Mouse (Mus musculus) cerebellum, adult 2 months (tissue): ENCODE data around the gene Foxc2.

Source experiments
- CTCF ChIP-seq: fragments of 200-500 bp; IDR thresholded peaks from 2 replicates; pipeline ENCODE4 v1.5.1; 2011; ENCODE audit warnings: low read depth, mild to moderate bottlenecking, control low read depth, low read length, moderate library complexity, borderline replicate concordance; ENCODE audit not compliant: insufficient read depth
- POLR2A ChIP-seq: fragments of 200-500 bp; IDR thresholded peaks from 2 replicates; pipeline ENCODE4 v1.6.1; 2011; ENCODE audit warnings: low read length, control low read depth, borderline replicate concordance; ENCODE audit not compliant: insufficient read depth

- TF ChIP-seq POLR2A (no peak), CTCF (no peak)
These were observed 42.5 kb upstream of the Foxc2 start for GRCm38 (mm10) chr8:121073174-121074107.
